Mouse (Mus musculus): ENCODE measurements around the gene Naa10. TPM values are rescaled to one million over a fixed set of nuclear protein-coding genes. Genes with fewer than 3 reads are reported as not detected.

Gene Naa10
- total RNA-seq (2021): 10 to 100 TPM; 69.8 to 72.9 TPM
- long read RNA-seq, transcript Naa10-201 (8 exons, 962 nt): minor isoform, 19 of 73 reads
- long read RNA-seq, transcript Naa10-204 (8 exons, 1,031 nt): major isoform, 40 of 73 reads
- long read RNA-seq, partial matches to known transcripts: 0 of 73 reads
- long read RNA-seq, other reads (novel, unspliced or antisense): 7 of 73 reads

DNA sequence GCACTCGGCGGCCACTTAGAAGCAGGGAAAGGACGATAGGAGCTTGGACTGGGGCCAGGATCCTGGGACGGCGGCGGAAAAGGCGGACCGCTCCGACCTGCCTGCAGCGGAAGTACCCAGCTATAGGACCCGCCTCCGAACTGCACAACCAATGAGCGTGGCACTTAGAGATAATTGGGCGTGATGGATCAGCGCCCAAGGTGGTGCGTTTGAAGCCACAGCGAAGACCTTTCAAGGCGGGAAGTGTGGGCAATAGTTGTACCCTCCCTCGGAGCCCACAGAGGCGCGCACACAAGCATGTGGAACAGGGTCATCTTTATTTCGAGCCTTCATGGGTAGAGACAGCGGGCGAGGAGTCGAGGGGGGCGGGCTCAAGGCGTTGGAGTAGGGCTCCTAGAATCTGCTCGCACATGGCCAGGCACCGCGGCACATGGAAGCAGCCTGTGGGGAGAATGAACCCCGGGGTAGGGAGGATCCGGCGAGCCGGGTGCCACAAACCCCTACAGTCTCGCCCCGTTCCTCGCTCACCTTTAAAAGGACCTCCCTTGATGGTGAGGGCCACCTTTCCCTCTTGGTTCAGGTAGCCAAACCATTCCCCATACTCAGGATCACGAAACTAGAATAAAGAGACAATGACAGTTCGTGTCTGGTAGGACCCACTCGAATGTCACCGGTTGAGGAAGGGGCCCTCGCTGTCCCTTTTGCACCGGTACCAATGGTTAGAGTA lies at the start of gene Naa10, which contains the start of gene Arhgap4:
TSS of gene Naa10 (minus strand) at position 122 of the 727 bp plus-strand sequence.
TSS of gene Arhgap4 (minus strand) at position 48 of the 727 bp plus-strand sequence.
- DNase-seq (ENCODE audit: low spot score in 2 of 2): peak; percentile 81 to 87

DNA sequence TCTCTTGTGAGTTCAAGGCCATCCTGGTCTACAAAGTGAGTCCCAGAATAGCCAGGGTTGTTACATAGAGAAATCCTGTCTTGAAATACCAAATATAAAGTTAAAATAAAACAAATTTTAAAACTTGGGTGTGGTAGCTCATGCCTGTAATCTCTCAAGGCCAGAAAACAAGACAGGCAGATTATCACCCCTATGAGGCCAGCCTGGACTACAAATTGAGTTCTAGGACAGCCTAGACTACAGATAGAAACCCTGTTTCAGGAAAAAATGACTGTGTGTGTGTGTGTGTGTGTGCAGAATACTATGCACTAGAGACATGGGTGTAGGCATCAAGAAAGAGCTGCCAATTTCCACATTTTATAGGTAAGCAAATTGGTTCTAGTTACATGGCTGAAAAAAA lies 49.0 kb upstream of the Naa10 start:
- no peak for DNase-seq (ENCODE audit: low spot score in 2 of 2)

- no peak for DNase-seq (ENCODE audit: low spot score in 2 of 2)
Observed at GRCm38 (mm10) chrX:73969729-73970128, 48.0 kb upstream of the Naa10 start.

DNA sequence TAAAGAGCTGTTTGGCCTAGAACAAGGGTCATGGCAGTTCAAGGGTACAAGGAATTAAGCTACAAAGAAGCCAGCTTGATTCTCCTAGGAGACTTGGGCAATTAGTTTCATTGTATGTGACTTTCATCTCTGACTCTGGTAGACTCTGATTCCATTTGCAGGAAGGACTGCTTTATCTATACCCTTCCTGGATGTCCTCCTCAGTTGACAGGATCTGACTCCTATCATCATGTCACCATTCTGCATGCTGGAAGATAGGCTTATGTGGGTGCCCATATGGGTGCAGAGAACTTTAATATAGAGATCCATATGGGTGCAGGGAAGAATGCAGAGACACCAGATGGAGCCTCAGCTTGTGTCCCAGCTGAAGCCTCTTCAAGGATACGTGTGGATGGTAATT lies 47.4 kb upstream of the Naa10 start:
- no peak for DNase-seq (ENCODE audit: low spot score in 2 of 2)

GRCm38 (mm10) chrX:73967177-73968075 lies 45.7 kb upstream of the Naa10 start:
- DNase-seq (ENCODE audit: low spot score in 2 of 2): peak; percentile 80 to 87

DNA sequence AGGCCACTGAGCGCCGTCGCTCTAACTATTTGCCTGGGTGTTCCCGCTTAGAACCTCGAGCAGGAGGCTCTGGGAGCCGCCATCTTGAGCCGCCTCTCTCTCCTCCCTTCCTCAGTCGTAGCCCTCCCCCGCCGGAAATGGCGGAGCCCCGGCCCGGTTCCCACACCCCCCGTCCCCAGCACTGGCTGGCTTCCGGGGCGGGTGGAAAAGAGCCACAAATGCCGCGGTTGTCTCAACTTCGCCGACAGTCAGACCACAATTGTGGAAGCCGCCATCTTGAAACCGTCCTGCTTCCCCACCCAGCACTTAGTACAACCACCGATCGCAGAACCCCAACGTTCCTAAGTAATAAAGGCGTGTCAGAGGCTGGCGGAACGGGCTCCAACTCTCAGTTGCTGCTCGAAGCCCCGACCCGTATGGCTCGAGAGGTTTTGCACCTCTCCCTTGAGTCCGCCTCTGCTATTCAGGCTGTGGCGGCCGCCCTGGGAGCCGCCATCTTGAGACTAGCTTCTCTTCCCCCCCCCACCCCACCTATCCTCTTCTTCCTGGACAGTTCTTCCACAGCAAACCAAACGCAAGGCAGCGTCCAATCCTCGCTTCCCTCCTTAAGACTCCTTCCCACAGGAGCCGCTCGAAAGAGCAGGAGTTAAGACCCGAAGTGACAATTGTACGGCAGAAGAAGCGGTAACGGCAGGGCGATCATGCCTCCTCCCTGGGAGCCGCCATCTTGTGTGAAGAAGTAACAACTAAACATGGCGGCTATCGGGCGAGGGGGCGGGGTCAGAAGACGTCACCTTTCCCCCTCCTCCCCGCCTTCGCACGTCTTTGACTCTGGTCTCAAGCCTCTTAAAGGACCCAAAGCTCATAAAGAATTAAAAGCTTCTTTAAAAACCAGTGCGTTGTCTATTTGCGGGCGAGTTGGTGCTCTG lies 44.8 kb upstream of the Naa10 start, which contains the start of gene Hcfc1:
TSS of gene Hcfc1 (minus strand) at position 110 of the 929 bp plus-strand sequence.
- DNase-seq (ENCODE audit: low spot score in 2 of 2): peak; percentile 86 to 91

DNA sequence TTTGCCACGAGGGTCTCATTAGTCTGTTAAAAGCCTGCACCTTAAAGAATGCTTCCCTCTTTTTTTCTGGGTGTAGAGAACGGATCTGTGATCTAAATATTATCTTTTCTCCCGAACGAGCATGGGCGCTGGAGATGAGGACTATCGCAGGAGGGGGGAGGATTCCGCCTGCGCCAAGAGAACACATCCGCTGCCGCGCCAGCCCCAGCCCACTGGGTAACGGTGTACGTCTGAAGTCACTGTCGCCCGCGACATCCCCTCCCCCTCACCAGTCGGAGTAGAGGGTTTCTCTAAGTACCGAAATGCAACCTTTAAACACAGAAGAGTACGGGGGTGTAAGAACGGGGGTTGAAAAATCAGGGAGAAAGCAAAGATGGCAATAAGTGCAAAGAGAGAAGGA lies 43.6 kb upstream of the Naa10 start:
- DNase-seq (ENCODE audit: low spot score in 2 of 2): peak; percentile 40 to 66

DNA sequence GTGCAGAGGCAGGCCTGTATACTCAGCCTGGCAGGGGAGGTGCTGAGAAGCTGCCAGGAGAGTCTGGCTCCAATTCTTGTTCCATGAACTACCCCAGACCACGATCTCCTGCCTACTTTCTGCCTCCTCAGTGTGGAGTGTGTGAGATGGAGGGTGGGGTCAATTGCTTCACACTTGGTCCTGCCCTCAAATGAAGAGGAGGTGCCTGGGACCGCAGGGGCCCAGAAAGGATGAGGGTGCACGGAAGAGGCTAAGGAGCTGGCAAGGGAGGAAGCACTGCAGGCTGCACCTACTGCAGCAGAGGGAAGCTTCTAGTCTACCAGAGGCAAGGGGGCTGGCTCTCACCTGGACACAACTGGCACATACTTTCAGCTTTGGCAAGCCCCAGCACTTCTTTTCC lies 42.6 kb upstream of the Naa10 start:
- no peak for DNase-seq (ENCODE audit: low spot score in 2 of 2)

DNA sequence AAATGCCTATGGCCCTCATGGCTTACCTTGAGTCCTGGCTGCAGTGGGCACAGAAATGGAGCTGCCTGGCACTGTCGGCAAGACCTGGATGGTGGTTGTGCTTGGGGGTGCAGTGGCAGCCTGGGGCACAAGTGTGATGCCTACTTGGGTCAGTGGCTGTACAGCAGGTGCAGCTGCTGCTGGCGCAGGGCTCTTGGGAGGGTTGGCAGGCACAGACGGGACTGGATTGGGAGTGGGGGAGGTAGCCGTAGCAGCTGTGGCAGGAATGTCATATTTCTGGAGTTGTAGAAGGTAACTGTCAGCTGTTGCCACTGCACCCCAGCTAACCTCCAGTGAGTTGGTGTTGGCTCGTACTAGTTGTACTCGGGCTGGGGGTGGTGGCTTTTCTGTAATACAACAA lies 33.2 kb upstream of the Naa10 start:
- no peak for DNase-seq (ENCODE audit: low spot score in 2 of 2)

GRCm38 (mm10) chrX:73952603-73953002 lies 30.9 kb upstream of the Naa10 start:
- DNase-seq (ENCODE audit: low spot score in 2 of 2): no peak

DNA sequence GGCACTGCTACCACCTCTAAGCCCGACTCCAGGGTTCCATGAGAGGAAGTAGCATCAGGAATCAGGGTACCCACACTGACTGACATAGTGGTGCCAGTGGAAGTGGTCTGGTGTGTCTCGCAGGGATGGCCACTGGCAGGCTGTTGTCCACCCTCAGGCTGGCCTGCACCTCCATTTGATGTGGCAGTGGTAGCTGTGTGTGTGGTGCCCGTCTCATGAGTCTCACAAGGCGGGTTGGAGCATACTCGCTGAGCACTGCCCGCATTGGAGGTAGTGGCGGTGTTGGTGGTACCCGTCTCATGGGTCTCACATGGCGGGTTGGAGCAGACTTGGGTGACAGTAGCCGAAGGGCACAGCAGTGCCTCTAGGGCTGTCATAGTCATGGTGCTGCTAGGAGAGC lies 27.6 kb upstream of the Naa10 start:
- no peak for DNase-seq (ENCODE audit: low spot score in 2 of 2)

- DNase-seq (ENCODE audit: low spot score in 2 of 2): peak; percentile 51 to 53
Observed at GRCm38 (mm10) chrX:73948647-73949046, 26.9 kb upstream of the Naa10 start.

- no peak for DNase-seq (ENCODE audit: low spot score in 2 of 2)
Observed at GRCm38 (mm10) chrX:73946896-73947295, 25.2 kb upstream of the Naa10 start.

- no peak for DNase-seq (ENCODE audit: low spot score in 2 of 2)
Observed at GRCm38 (mm10) chrX:73942294-73942693, 20.6 kb upstream of the Naa10 start.

DNA sequence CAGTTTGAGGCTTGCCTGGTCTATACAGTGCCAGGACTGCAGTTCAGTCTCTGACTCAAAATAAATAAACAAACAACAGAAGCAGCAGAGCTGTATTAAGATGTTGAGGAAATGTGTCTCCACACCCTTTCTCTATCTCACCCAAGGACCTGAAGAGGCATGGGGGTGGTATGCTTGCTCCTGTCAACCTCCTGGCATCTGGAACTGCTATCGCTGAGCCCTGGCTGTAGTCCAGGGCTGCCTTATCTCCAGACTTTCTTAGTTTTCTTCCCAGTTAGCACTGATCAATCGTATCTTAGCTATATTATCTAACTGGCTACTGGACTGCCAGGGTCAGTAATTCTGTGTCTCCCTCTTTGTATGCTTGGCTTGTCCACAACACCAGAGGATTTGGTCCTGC lies 20.1 kb upstream of the Naa10 start:
- no peak for DNase-seq (ENCODE audit: low spot score in 2 of 2)

DNA sequence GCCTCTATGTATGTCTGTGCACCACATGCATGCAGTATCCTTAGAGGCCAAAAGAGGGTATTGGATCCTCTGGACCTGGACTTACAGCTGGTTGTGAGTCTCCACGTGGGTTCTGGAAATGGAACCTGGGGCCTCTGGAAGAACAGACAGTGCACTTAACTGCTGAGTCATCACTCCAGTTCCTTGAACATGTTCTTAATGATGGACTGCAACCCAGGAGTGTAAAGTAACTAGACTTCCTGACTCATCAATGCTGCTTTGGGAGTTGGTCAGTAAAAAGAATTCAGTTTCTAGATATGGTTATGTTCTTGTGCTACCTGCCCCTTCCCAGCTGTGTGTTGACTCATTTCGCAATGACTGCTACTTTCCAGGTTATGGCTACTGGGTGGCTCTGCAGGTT lies 10.1 kb upstream of the Naa10 start:
- no peak for DNase-seq (ENCODE audit: low spot score in 2 of 2)

- DNase-seq (ENCODE audit: low spot score in 2 of 2): no peak
Observed at GRCm38 (mm10) chrX:73930402-73931062, 8.8 kb upstream of the Naa10 start, which contains the start of gene Renbp. Gene Renbp (minus strand): TSS chrX:73930850.

GRCm38 (mm10) chrX:73922550-73922882 lies 772 bp upstream of the Naa10 start:
- DNase-seq (ENCODE audit: low spot score in 2 of 2): no peak

- DNase-seq (ENCODE audit: low spot score in 2 of 2): peak in 1 of 2 experiments; percentile 17
Observed at GRCm38 (mm10) chrX:73921285-73921822, 390 bp downstream of the Naa10 start.

DNA sequence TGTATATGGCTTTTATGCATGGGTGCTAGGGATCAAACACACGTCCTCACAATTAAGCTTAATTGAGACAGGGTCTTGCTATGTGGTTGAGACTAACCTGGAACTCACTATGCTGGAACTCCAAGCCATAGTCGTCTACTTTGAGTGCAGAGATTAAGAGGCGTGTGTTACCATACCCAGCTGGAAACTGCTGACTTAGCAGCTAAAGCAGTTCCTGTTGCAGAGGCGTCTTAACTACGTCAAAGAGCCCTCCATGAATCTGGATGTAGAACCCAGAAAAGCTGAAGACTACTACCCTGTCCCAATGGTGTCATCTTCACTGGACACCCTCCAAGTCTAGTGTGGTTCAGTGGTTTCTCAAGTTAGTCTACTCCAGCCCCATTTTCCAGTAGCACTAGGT lies 3.1 kb downstream of the Naa10 start:
- DNase-seq (ENCODE audit: low spot score in 2 of 2): no peak

Data from layer of hippocampus, postnatal 10 days (tissue).